Mouse (Mus musculus) cerebellum, adult 2 months (tissue): ENCODE results near the gene Limd1.

Experiments used
- CTCF ChIP-seq: fragments of 200-500 bp; IDR thresholded peaks from 2 replicates; pipeline ENCODE4 v1.5.1; 2011; ENCODE audit warnings: low read depth, mild to moderate bottlenecking, control low read depth, low read length, moderate library complexity, borderline replicate concordance; ENCODE audit not compliant: insufficient read depth
- POLR2A ChIP-seq: fragments of 200-500 bp; IDR thresholded peaks from 2 replicates; pipeline ENCODE4 v1.6.1; 2011; ENCODE audit warnings: low read length, control low read depth, borderline replicate concordance; ENCODE audit not compliant: insufficient read depth

DNA sequence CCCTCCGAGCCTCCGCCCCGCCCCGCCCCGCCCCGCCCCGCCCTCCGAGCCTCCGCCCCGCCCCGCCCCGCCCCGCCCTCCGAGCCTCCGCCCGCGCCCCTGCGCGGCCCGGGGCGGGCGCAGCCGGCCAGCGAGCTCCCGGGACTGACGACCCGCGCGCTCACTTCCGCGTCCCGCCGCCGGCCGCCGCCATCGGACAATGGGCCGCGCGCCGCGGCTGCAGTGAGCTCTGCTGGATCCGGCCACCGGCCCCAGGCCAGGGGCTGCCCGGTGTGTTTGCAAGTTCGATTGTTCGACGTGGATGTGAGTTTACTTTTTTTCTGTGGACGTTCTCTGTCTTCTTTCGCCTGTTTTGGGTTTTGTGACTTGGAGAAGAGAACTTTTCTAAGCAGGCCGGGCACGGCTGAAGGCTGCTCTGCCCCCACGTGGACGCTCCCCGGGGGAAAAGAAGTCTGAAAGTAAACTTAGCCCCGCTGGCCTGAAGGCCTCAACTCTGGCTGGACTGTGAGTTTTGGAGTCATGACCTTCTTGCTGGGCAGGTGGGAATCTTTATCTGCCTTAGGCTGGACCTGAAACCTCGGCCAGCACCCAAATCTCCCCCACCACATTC is at the start of gene Limd1:
- TF ChIP-seq CTCF (no peak), POLR2A (no peak)
